ENCODE assay signal across 1 mouse cellular context in the genomic region with DNA sequence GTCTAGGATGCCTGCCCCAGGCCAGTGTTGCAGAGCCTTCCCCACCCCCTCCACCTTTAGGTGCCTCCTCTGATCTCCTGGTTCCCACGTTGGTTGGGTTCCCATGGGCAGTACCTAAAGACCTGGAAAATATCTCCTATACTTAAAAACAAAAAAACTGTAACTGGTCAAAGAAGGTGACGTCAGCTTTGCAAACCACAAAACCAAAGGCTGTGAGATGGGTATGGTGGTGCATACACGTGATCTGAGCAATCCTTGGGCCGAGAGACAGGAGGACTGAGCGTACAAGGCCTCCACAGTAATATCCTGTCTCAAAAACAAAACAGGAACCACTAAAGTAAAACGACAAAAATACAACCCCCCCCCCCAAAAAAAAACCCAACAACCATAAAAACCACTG.
A peak's percentile ranks its signal among the peaks of the same experiment; 100 is the strongest.
TF ChIP-seq lines count a peak whose summit lies in the region.

No protein-coding gene starts in this region.

TF ChIP-seq in CH12.LX, 34 proteins besides CTCF, POLR2A, EP300 and RAD21 (continued from another document):
- 0 out of 2 replicates have a peak, but pooled peaks have one; percentile 27 for TF ChIP-seq JUND (conservative IDR thresholded peaks at IDR 0.05; ENCODE audit: low read depth, low read length)
- TF ChIP-seq ETS1 (conservative IDR thresholded peaks at IDR 0.05; ENCODE audit: low read depth, low read length) = peak; percentile 59
- TF ChIP-seq MAFK (IDR thresholded peaks at IDR 0.05; ENCODE audit: insufficient replicate concordance, low read length) = no peak
- peak; percentile 14; the same call in 1 of the 2 replicates for TF ChIP-seq JUN (IDR thresholded peaks at IDR 0.05; ENCODE audit: insufficient read depth, low read depth, low read length)
- peak; percentile 85 for TF ChIP-seq BHLHE40 (IDR thresholded peaks at IDR 0.05; ENCODE audit: low read depth, low read length)
- TF ChIP-seq UBTF (IDR thresholded peaks at IDR 0.05; ENCODE audit: low read depth, low read length) = no peak
- TF ChIP-seq ZNF384 (IDR thresholded peaks at IDR 0.05; ENCODE audit: low read depth, low read length) = peak; percentile 61; the same call in 1 of the 2 replicates
- no peak for TF ChIP-seq NRF1 (IDR thresholded peaks at IDR 0.05; ENCODE audit: low read depth, low read length)
